Mouse (Mus musculus) liver, embryonic 14.5 days (tissue): ENCODE measurements around the gene Ccdc138.

Experiments
- CTCF ChIP-seq: IDR thresholded peaks from 2 replicates; pipeline ENCODE4 v1.5.1; 2016; ENCODE audit warnings: antibody characterized with exemption, low read depth, control low read depth
- EP300 ChIP-seq: IDR thresholded peaks from 2 replicates; pipeline ENCODE4 v1.6.1; 2016; ENCODE audit warnings: antibody characterized with exemption, low read depth

DNA sequence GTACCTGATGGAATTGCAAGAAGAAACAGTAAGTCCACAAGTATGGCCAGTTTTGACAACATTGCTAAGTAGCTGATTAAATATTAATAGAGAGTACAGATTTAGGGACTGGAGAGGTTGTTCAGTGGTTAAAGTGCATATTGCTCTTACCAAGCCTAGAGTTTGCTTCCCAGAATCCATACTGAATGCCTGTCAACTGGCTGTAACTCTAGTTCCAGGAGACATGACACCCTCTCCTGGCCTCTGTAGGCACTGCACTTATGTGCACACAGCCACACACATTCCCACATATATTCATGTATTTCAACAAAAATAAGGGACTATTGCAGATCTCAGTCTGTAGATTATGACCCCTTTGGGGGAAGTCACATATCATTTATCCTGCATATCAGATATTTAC, 51.0 kb downstream of the Ccdc138 start:
- peak; percentile 34; the same call in 1 of the 2 replicates for TF ChIP-seq CTCF
- TF ChIP-seq EP300 = no peak
